Mouse (Mus musculus) megakaryocyte, embryonic 14.5 days (primary cell): Measurements from ENCODE around the gene Fggy.

Experiments
- FLI1 ChIP-seq: IDR thresholded peaks from 2 replicates; pipeline ENCODE4 v1.6.1; 2012; ENCODE audit warnings: low read length, inconsistent platforms, mixed read lengths
- GATA1 ChIP-seq: IDR thresholded peaks from 3 replicates; pipeline ENCODE4 v1.6.1; 2012; ENCODE audit warnings: mixed read lengths, low read length, inconsistent platforms, borderline replicate concordance

GRCm38 (mm10) chr4:95541382-95542038, 15.8 kb upstream of the Fggy start:
- TF ChIP-seq GATA1 (no peak), FLI1 (no peak)
